Mouse (Mus musculus): ENCODE data around the gene Eef2.

GRCm38 (mm10) chr10:81195300-81195699, 18.9 kb downstream of the Eef2 start:
- no peak for TF ChIP-seq CTCF (conservative IDR thresholded peaks at IDR 0.05; ENCODE audit: insufficient read depth, insufficient read length, low read depth, low read length)
- no peak for TF ChIP-seq POLR2A (IDR thresholded peaks at IDR 0.05; ENCODE audit: low read depth, low read length)

All from kidney, adult 2 months (tissue).